Mouse (Mus musculus): ENCODE measurements around the gene Slc35a2.

DNA sequence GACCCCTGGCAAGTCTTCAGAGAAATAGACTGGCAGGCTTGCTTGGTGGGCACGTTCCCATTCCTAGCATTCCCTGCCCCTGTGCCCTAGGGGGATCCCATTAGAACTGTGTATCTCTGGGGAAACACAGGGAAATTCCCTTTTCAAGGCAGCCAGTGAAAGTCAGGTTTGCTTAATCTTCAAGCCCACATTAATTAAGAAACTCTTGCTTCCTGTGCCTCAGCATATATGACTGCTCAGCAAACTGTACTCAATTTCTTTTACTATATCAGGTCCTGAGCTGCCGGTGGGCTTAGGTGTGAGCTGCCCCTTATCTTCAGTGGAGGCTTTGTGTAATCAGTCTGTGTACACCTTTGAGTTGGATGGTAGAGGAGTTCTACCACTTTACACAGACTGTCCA is 18.0 kb upstream of the Slc35a2 start:
- TF ChIP-seq POLR2A (IDR thresholded peaks at IDR 0.05; ENCODE audit: insufficient read depth, low read depth, low read length) (no peak), CTCF (IDR thresholded peaks at IDR 0.05; ENCODE audit: insufficient read depth, low read depth, low read length) (no peak)

Measured in olfactory bulb, adult 2 months (tissue).